In genomic region chr10:19913806-19914205, GRCm38 (mm10) we compare ENCODE assay signal across 15 mouse cellular contexts.
"Had no signal": no experiment of that assay in that cellular context is flagged by ENCODE, and none has a peak within 500 bp of the region (broad histone marks: within the 10 kb centered on the region; RNA-seq: fewer than 3 reads in every experiment).

No protein-coding gene starts in this region.

- H3K4me1 ChIP-seq: limb, embryonic 12.5 days; midbrain, embryonic 15.5 days; neural tube, embryonic 12.5 days had no signal

- DNase-seq: kidney, adult 8-10 months; kidney, postnatal 25 days; layer of hippocampus, postnatal 36 days; liver; lung, embryonic 14.5 days; lung, postnatal 14 days; right cerebral cortex, postnatal 14 days; thymus, adult 18-20 months; thymus, postnatal 36 days had no signal

- H3K27ac ChIP-seq: limb, embryonic 12.5 days; liver, embryonic 14.5 days; macrophage; midbrain, embryonic 15.5 days; neural tube, embryonic 12.5 days had no signal

- H3K27me3 ChIP-seq: limb, embryonic 12.5 days; midbrain, embryonic 15.5 days; neural tube, embryonic 12.5 days had no signal

- H3K36me3 ChIP-seq: limb, embryonic 12.5 days; midbrain, embryonic 15.5 days; neural tube, embryonic 12.5 days had no signal

- H3K4me2 ChIP-seq: limb, embryonic 12.5 days; lung, embryonic 14.5 days; midbrain, embryonic 15.5 days; neural tube, embryonic 12.5 days had no signal

- H3K4me3 ChIP-seq: limb, embryonic 12.5 days; midbrain, embryonic 15.5 days; neural tube, embryonic 12.5 days had no signal

- ATAC-seq: intestine, postnatal 0 days; midbrain, embryonic 15.5 days had no signal

- H3K9me3 ChIP-seq: limb, embryonic 12.5 days; midbrain, embryonic 15.5 days; neural tube, embryonic 12.5 days had no signal

- H3K9ac ChIP-seq: limb, embryonic 12.5 days; liver, embryonic 14.5 days; lung, embryonic 14.5 days; midbrain, embryonic 15.5 days; neural tube, embryonic 12.5 days had no signal
